Mouse (Mus musculus): ENCODE results near the gene Caskin1.
"Not testable (repeated sequence)": the region's sequence is repeated elsewhere in the genome, so short reads cannot be mapped to it uniquely, and the experiment has no call there.

DNA sequence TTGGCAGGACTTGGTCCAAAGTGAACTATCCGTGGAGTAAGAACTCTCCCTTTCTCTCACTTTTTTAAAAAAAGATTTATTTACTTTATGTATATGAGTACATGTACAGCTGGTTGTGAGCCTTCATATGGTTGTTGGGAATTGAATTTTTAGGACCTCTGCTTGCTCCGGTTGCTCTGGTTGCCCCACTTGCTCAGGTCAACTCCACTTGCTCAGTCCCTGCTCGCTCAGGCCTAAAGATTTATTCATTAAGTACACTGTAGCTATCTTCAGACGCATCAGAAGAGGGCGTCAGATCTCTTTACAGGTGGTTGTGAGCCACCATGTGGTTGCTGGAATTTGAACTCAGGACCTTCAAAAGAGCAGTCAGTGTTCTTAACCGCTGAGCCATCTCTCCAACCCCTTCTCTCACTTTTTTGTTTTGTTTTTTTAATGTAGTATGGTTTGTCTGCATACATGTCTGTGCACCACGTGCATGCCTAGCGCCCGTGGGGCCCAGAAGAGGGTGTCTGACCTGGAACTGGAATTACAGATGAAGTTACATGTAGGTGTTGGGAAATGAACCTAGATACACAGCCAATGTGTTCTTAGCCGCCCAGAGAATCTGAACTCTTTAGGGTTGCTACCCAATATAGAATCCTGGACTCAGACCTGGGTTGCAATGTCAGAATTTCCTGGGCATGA is 32.7 kb upstream of the Caskin1 start:
- TF ChIP-seq CTCF (IDR thresholded peaks at IDR 0.05; ENCODE audit: borderline replicate concordance, insufficient read depth, low read depth, low read length); POLR2A (IDR thresholded peaks at IDR 0.05; ENCODE audit: borderline replicate concordance, insufficient read depth, low read length): not testable (repeated sequence)

Measured in cerebellum, adult 2 months (tissue).